Mouse (Mus musculus): ENCODE data around the gene Igfbp6.

DNA sequence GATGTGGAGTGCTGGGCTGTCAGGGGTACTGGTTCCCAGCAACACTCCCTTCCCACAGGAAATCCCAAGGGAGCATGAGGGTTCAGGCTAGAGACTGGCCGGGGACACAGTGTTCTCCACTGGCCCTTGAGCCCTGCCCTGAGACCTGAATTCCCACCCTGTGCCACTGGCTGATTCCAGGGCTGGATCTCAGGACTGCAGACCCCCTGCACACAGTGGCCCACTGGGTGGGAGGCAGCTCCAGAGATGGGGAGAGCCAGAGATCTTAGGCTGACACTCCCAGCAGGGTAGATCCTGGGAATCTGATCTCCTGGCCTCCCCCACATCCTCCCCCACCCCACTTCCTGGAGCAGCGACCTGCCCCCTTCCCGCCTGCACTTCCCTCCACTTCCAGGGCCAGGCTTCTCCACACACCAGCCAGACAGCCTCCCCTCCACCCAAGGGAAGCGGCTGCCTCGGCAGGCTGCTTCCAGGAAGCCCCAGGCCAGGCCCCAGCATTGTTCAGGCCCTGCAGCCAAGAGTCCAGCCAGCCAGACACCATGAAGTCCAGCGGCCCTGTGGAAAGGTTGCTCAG, 41.5 kb upstream of the Igfbp6 start:
- no peak for TF ChIP-seq CTCF (IDR thresholded peaks at IDR 0.05; ENCODE audit: low read depth)
- no peak for TF ChIP-seq EP300 (IDR thresholded peaks at IDR 0.05; ENCODE audit: low read depth)

Measured in liver, embryonic 14.5 days (tissue).